Mouse (Mus musculus) lung, adult 2 months (tissue): Measurements from ENCODE around the gene Kif26b. TPM values are rescaled to one million over a fixed set of nuclear protein-coding genes. Genes with fewer than 3 reads are reported as not detected.

Experiments
- DNase-seq: peaks from one replicate; pipeline ENCODE4 v3.0.0; 2022
- H3K4me1 ChIP-seq: fragments of 200-500 bp; 2 replicates; pipeline ENCODE4 v1.6.1; 2011; ENCODE audit warnings: low read length; ENCODE audit not compliant: control insufficient read depth, insufficient read depth
- H3K4me3 ChIP-seq: fragments of 200-500 bp; replicated peaks from 2 replicates; pipeline ENCODE3; 2011; ENCODE audit warnings: low read depth, mild to moderate bottlenecking, control low read depth, low read length; ENCODE audit errors: extremely low read depth
- CTCF ChIP-seq: fragments of 200-500 bp; IDR thresholded peaks from 2 replicates; pipeline ENCODE4 v1.5.1; 2011; ENCODE audit warnings: mild to moderate bottlenecking, low read length, control low read depth; ENCODE audit not compliant: insufficient read depth
- POLR2A ChIP-seq: fragments of 200-500 bp; IDR thresholded peaks from 2 replicates; pipeline ENCODE4 v1.6.1; 2011; ENCODE audit warnings: low read depth, mild to moderate bottlenecking, control low read depth, low read length, borderline replicate concordance; ENCODE audit errors: extremely low read depth
- WGBS: fragments of 180-500 bp; shearing (Covaris S2); methylation state at CpG from one replicate; pipeline ENCODE4 v1.1.7; 2018; 5-methylcytosine and 5-hydroxymethylcytosine counted together
- polyA plus RNA-seq: library from polyadenylated mRNA; depleted of rRNA; stranded (reverse); fragments of >200 nt; gene quantifications from 2 replicates; pipeline ENCODE4 v1.2.3, GENCODE M21; 2012

Gene Kif26b
- polyA plus RNA-seq, 1 experiment: 3.6 TPM

- no peak overlapping the region for H3K4me3 ChIP-seq
- no peak for DNase-seq
- TF ChIP-seq POLR2A (no peak), CTCF (no peak)
- 45% methylated on average over 6 of the region's 6 CpGs for WGBS
- H3K4me1 ChIP-seq: no peaks in the 10 kb centered on the region
Observed at GRCm38 (mm10) chr1:178912936-178913716, 384.2 kb downstream of the Kif26b start.

- Histone ChIP-seq H3K4me1 (no peaks in the 10 kb centered on the region), H3K4me3 (no peak overlapping the region)
- no peak for DNase-seq
- no peak for TF ChIP-seq POLR2A
- no peak for TF ChIP-seq CTCF
- 72% methylated on average over 12 of the region's 12 CpGs for WGBS
Observed at GRCm38 (mm10) chr1:178915056-178915455, 386.1 kb downstream of the Kif26b start.

GRCm38 (mm10) chr1:178917194-178917902 lies 388.4 kb downstream of the Kif26b start:
- Histone ChIP-seq H3K4me1 (no peaks in the 10 kb centered on the region), H3K4me3 (no peak overlapping the region)
- DNase-seq: no peak
- TF ChIP-seq CTCF (no peak), POLR2A (no peak)
- 49% methylated on average over 31 of the region's 31 CpGs for WGBS

GRCm38 (mm10) chr1:178924492-178925183 lies 395.7 kb downstream of the Kif26b start:
- Histone ChIP-seq H3K4me3 (no peak overlapping the region), H3K4me1 (no peaks in the 10 kb centered on the region)
- no peak for DNase-seq
- TF ChIP-seq POLR2A (no peak), CTCF (no peak)
- WGBS: 73% methylated on average over 8 of the region's 8 CpGs

GRCm38 (mm10) chr1:178929531-178929930 lies 400.6 kb downstream of the Kif26b start:
- no peak for TF ChIP-seq CTCF
- TF ChIP-seq POLR2A: no peak
- WGBS: 56% methylated on average over 4 of the region's 4 CpGs
- H3K4me3 ChIP-seq: no peak overlapping the region
- no peaks in the 10 kb centered on the region for H3K4me1 ChIP-seq
- no peak for DNase-seq

- 79% methylated on average over 6 of the region's 6 CpGs for WGBS
- no peak for DNase-seq
- Histone ChIP-seq H3K4me1 (no peaks in the 10 kb centered on the region), H3K4me3 (no peak overlapping the region)
- no peak for TF ChIP-seq CTCF
- no peak for TF ChIP-seq POLR2A
Observed at GRCm38 (mm10) chr1:178933953-178934637, 405.2 kb downstream of the Kif26b start.

- H3K4me3 ChIP-seq: no peak overlapping the region
- DNase-seq: no peak
- no peaks in the 10 kb centered on the region for H3K4me1 ChIP-seq
- 37% methylated on average over 4 of the region's 4 CpGs for WGBS
- TF ChIP-seq POLR2A: no peak
- no peak for TF ChIP-seq CTCF
Observed at GRCm38 (mm10) chr1:178936457-178936856, 407.5 kb downstream of the Kif26b start.

- WGBS: 86% methylated on average over 2 of the region's 2 CpGs
- no peak for DNase-seq
- TF ChIP-seq CTCF: no peak
Observed at GRCm38 (mm10) chr1:178936976-178937375, 408.1 kb downstream of the Kif26b start.

GRCm38 (mm10) chr1:178940353-178940752 lies 411.4 kb downstream of the Kif26b start:
- no peak for DNase-seq
- WGBS: 67% methylated on average over 4 of the region's 4 CpGs
- H3K4me1 ChIP-seq: no peaks in the 10 kb centered on the region
- H3K4me3 ChIP-seq: no peak overlapping the region
- TF ChIP-seq POLR2A (no peak), CTCF (no peak)

More at GRCm38 (mm10) chr1:178936976-178937375, 408.1 kb downstream of the Kif26b start:
- Histone ChIP-seq H3K4me3 (no peak overlapping the region), H3K4me1 (no peaks in the 10 kb centered on the region)
